In the genomic region with DNA sequence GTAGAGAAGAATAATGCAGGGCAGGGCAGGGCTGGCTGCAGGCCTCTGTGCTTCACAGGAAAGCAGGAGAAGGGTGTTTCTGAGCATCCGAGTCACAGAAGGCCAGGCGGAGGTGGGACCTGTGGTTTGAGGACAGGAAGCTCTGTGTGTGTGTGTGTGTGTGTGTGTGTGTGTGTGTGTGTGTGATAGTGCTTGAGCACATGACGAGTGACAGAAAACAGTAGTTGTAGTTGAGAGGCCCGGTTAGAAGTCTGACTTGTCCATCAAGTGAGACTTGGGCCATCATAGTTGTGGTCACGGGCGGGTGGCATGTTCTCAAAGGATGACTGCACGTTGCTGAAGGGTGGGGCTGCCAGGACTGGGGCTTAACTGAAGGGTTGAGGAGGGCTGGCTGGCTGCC, we compare ENCODE assay signal across 11 mouse cellular contexts. TPM values are rescaled to one million over a fixed set of nuclear protein-coding genes. Genes with fewer than 3 reads are reported as not detected.
DNase-seq lines count a peak whose midpoint lies in the region; ATAC-seq and TF ChIP-seq lines count a peak whose summit lies in the region.
"Had no signal": no experiment of that assay in that cellular context is flagged by ENCODE, and none has a peak within 500 bp of the region (broad histone marks: within the 10 kb centered on the region; RNA-seq: fewer than 3 reads in every experiment).

No protein-coding gene starts in this region.

- no peak for TF ChIP-seq CTCF in layer of hippocampus, adult 2 months (conservative IDR thresholded peaks at IDR 0.05)

- H3K27ac ChIP-seq in liver, embryonic 12.5 days, result peak overlapping the region; percentile 62; the same call in 1 of the 2 replicates
- H3K27ac ChIP-seq in layer of hippocampus, adult 2 months, result no peak overlapping the region
- no peak overlapping the region for H3K27ac ChIP-seq in midbrain, embryonic 15.5 days
- H3K27ac ChIP-seq: kidney, postnatal 0 days; lung, embryonic 15.5 days had no signal

- DNase-seq in 3134 (ENCODE audit: extremely low read depth, insufficient read length, low spot score), result peak; percentile 32
- peak; percentile 44 to 54 for DNase-seq in CD8-positive naive resting alpha-beta T cell, adult 2 months (ENCODE audit: low read depth in 2 of 2, low spot score in 2 of 2)
- DNase-seq in layer of hippocampus, adult 2 months (ENCODE audit: low spot score in 2 of 2), result no peak
- no peak for DNase-seq in frontal cortex, postnatal 25 days (ENCODE audit: low spot score in 2 of 2)
- DNase-seq in layer of hippocampus, adult 11-12 months (ENCODE audit: low spot score), result no peak

- H3K4me3 ChIP-seq in liver, embryonic 12.5 days, result no peak overlapping the region
- H3K4me3 ChIP-seq in layer of hippocampus, adult 2 months, result no peak overlapping the region
- no peak overlapping the region for H3K4me3 ChIP-seq in midbrain, embryonic 15.5 days
- H3K4me3 ChIP-seq: lung, embryonic 15.5 days had no signal

- no peaks in the 10 kb centered on the region for H3K27me3 ChIP-seq in liver, embryonic 12.5 days (replicated peaks)
- no peaks in the 10 kb centered on the region for H3K27me3 ChIP-seq in midbrain, embryonic 15.5 days (replicated peaks)
- H3K27me3 ChIP-seq: lung, embryonic 15.5 days had no signal

- H3K4me2 ChIP-seq in liver, embryonic 12.5 days, result no peak overlapping the region
- no peak overlapping the region for H3K4me2 ChIP-seq in midbrain, embryonic 15.5 days
- H3K4me2 ChIP-seq: lung, embryonic 15.5 days had no signal

- 29% methylated on average over 7 of the region's 7 CpGs for WGBS in liver, embryonic 12.5 days (ENCODE audit: insufficient replicate concordance)
- 91% methylated on average over 7 of the region's 7 CpGs for WGBS in midbrain, embryonic 15.5 days

- H3K4me1 ChIP-seq in liver, embryonic 12.5 days, result peaks cover 23% of the 10 kb centered on the region
- H3K4me1 ChIP-seq in midbrain, embryonic 15.5 days, result no peaks in the 10 kb centered on the region

- H3K36me3 ChIP-seq in liver, embryonic 12.5 days, result peaks cover 100% of the 10 kb centered on the region
- H3K36me3 ChIP-seq in midbrain, embryonic 15.5 days (replicated peaks), result peaks cover 75% of the 10 kb centered on the region

- peak; percentile 54 for ATAC-seq in liver, embryonic 12.5 days
- ATAC-seq in neutrophil, adult 5-6 weeks (ENCODE audit: extremely low read depth, insufficient number of reproducible peaks, low FRiP score, poor library complexity, severe bottlenecking), result peak; percentile 58; the same call in 1 of the 2 replicates
- no peak for ATAC-seq in midbrain, embryonic 15.5 days (replicated peaks)

- H3K9me3 ChIP-seq in liver, embryonic 12.5 days (replicated peaks), result no peaks in the 10 kb centered on the region
- H3K9me3 ChIP-seq in midbrain, embryonic 15.5 days, result no peaks in the 10 kb centered on the region
- H3K9me3 ChIP-seq: lung, embryonic 15.5 days had no signal

- H3K9ac ChIP-seq in liver, embryonic 12.5 days, result no peak overlapping the region
- H3K9ac ChIP-seq in midbrain, embryonic 15.5 days, result no peak overlapping the region
- H3K9ac ChIP-seq: lung, embryonic 15.5 days had no signal

RNA-seq across cellular contexts. Expression of a gene that starts 16.1 kb away (rescaled TPM):
- 50.5 and 56.7 TPM in 2 replicates for polyA plus RNA-seq in liver, embryonic 12.5 days (2016; fragmentation: Nextera tagmentation; extraction: Ambion mirVana)
- total RNA-seq in neutrophil, adult 5-6 weeks (2017), result 185 and 190 TPM in 2 replicates
- 100 to 1,000 TPM; 142 to 160 TPM for total RNA-seq in layer of hippocampus, adult 2 months (2021)
- polyA plus RNA-seq in midbrain, embryonic 15.5 days (2015; fragmentation: Nextera tagmentation; extraction: Ambion mirVana), result 67.0 and 70.6 TPM in 2 replicates

RNA-seq across cellular contexts. Expression of a gene that starts 35.3 kb away (rescaled TPM):
- polyA plus RNA-seq in liver, embryonic 12.5 days (2016; fragmentation: Nextera tagmentation; extraction: Ambion mirVana), result not detected in 2 replicates
- not detected in 2 replicates for total RNA-seq in neutrophil, adult 5-6 weeks (2017)
- not detected for total RNA-seq in layer of hippocampus, adult 2 months (2021)
- 0.47 TPM in 1 of 2 replicates, not detected in the other for polyA plus RNA-seq in midbrain, embryonic 15.5 days (2015; fragmentation: Nextera tagmentation; extraction: Ambion mirVana)
- polyA plus RNA-seq: gonadal fat pad, adult 2 months; kidney, postnatal 0 days had no signal

RNA-seq across cellular contexts. Expression of a gene that starts 54.8 kb away (rescaled TPM):
- 2.2 and 2.3 TPM in 2 replicates for polyA plus RNA-seq in liver, embryonic 12.5 days (2016; fragmentation: Nextera tagmentation; extraction: Ambion mirVana)
- 0.47 and 3.3 TPM in 2 replicates for total RNA-seq in neutrophil, adult 5-6 weeks (2017)
- total RNA-seq in layer of hippocampus, adult 2 months (2021), result 100 to 1,000 TPM; 281 to 291 TPM
- polyA plus RNA-seq in midbrain, embryonic 15.5 days (2015; fragmentation: Nextera tagmentation; extraction: Ambion mirVana), result 85.7 and 88.1 TPM in 2 replicates

Comparison
In these comparisons a context has a peak if more than half of its experiments do, and no peak if none do; other contexts are left out.
1. DNase-seq: peak in 3134 (single experiment) and CD8-positive naive resting alpha-beta T cell, adult 2 months (2 of 2); none in layer of hippocampus, adult 2 months (0 of 2), frontal cortex, postnatal 25 days (0 of 2) and layer of hippocampus, adult 11-12 months (single experiment).
2. RNA of a gene that starts 54.8 kb away (total RNA-seq): 281 to 291 TPM in layer of hippocampus, adult 2 months; 0.47 to 3.3 TPM in neutrophil, adult 5-6 weeks; every median in the first group is over 10 times any median in the second.